Mouse (Mus musculus) heart, adult 10 weeks (tissue): ENCODE data around the gene Calcoco2. TPM values are rescaled to one million over a fixed set of nuclear protein-coding genes. Genes with fewer than 3 reads are reported as not detected.

ENCODE experiments used
- polyA plus RNA-seq: library from polyadenylated mRNA; stranded (reverse); fragments of 350-450 nt; fragmentation: Illumina TruSeq; extraction: RNeasy Lipid Tissue Mini Kit (QIAGEN cat#74804); gene quantifications from one replicate; pipeline ENCODE4 v1.2.3, GENCODE M21; 2014; ENCODE audit warnings: low read depth, low replicate concordance

Calcoco2 gene
- polyA plus RNA-seq = not detected

DNA sequence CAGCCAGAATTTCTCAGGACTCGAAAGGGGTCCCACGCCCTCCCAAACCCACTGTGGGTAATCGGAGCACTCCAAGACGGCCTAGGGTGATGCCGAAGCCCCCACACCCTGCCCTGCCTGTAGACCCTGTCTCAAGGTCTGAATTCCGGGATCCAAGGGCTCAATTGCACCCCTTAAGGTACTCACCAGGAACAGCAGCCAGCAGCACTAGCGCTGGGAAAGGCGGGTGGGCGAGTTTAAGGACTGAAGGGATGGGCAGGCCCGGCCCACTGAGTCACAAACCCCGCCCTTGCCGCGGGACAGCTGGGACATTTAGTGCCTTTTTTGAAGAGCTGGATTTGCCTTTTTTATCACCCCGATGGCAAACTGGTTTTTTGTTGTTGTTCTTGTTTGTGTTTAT is at the start of gene Calcoco2:
Calcoco2 (minus strand) TSS at position 214 of the 400 bp plus-strand sequence.

DNA sequence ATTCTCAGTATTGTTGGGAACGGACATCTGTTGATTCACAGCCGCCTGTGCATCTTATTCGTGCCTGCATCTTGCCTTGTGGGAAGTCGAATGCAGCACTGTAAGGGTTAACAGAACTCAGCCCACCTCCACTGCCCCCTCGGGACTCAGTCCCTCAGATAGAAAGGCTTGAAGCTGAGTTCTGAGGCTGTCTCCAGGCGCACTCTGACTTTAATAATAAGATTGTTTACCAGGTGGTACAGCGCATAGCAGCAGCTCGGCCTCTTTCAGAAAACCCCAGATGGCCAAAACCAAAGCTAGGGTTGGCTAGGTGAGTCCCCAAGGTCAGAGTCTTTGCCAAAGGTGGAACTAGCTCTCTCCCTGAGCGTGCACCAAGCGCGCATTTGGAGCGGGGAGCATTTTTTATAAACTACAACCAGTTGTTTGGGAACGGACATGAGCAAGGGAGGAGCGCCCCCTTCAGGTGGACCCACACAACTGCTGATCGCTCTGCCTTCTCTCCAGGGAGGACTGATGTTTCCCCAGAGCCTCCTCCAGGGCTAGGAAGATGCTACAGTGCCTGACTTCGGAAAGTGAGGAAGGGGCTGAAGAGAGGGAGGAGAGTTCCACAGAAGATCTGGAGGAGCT is 21.6 kb upstream of the Calcoco2 start, which contains the start of gene Ttll6:
Ttll6 (plus strand) TSS at position 548 of the 627 bp plus-strand sequence.

DNA sequence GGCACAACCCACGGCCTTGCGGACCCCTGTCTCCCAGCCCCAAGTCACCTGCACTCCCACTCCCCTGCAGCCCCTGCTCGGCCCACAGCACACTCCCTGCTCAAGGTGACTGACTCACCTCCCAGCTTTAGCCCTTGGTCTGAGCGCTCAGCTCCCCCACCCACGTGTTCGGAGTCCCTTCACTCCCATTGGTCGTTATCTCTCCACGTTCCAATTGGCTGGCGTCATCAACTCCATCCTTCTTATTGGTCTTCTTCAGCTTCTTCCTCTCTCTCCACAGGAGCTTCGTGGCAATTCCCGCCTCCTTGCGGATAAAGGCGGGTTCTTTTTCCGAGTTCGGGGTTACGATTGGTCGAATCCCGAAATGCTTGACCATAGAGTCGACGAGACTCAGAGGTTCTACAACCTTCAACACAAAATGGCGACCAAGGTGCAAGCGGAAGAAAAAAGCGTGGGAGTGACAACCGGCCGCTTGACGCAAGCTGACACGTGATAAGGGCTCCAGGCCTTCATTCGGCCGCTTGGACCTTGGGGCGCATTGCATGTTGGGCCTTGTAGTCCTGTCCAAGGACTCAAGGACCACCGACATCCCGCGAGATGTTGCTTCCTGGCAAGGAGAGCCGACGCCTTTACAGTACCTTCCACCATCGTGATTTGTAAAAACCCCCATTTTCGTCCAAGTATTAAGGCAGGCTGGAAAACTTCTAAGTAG is 36.1 kb downstream of the Calcoco2 start, which contains the start of gene Atp5g1:
Atp5g1 (minus strand) TSS at position 162 of the 712 bp plus-strand sequence.

DNA sequence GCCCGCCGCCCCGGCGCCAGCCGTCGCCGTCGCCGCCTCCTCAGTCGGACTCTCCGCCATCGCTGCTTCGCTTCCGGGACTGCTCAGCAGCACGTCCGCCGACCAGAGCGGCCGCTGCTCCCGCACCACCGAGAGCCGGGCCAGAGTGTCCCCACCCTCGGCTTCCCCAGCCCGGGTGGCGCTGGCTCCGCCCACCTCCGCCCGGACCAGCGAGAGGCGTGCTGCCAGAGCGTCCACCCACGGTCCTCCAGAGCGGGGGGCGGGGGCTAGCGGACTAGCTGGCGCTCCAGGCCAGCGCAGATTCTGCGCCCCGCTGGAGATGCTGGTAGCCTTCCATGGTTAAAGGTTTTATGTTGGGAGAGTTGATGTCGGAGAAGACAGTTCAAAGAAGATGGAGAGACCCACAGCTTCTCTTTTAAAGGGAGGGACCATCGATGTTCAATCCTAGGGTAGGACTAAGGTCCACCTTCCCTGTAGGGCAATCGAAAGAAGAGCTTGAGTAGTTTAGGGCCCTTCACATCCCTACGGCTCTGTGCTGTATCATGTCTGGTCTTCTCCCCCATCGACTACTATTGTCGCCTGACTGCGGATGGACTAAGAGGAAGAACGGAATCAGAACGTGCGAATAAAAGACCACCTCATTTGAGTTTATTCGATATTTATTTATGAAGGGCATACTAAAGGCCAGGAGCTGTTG is 46.4 kb downstream of the Calcoco2 start, which contains the start of gene Ube2z:
Ube2z (minus strand) TSS at position 174 of the 697 bp plus-strand sequence.

Other genes starting within 250 kb of the Calcoco2 start
- gene B4galnt2, start 197.1 kb downstream of the Calcoco2 start, polyA plus RNA-seq = not detected
- 0.05 TPM for gene Igf2bp1, start 106.0 kb downstream of the Calcoco2 start, polyA plus RNA-seq
- not detected for gene Gip, start 87.4 kb downstream of the Calcoco2 start, polyA plus RNA-seq
- gene Snf8, start 77.1 kb downstream of the Calcoco2 start, polyA plus RNA-seq = 46.1 TPM
- 33.0 TPM for gene Ube2z, start 46.6 kb downstream of the Calcoco2 start, polyA plus RNA-seq
- 3,747 TPM for gene Atp5g1, start 36.3 kb downstream of the Calcoco2 start, polyA plus RNA-seq
- not detected for gene Ttll6, start 21.8 kb upstream of the Calcoco2 start, polyA plus RNA-seq
- not detected for gene Hoxb13, start 82.4 kb upstream of the Calcoco2 start, polyA plus RNA-seq
- gene Hoxb9, start 159.5 kb upstream of the Calcoco2 start, polyA plus RNA-seq = not detected
- not detected for gene Hoxb8, start 169.9 kb upstream of the Calcoco2 start, polyA plus RNA-seq
- gene Hoxb7, start 174.7 kb upstream of the Calcoco2 start, polyA plus RNA-seq = not detected
- gene Hoxb6, start 180.5 kb upstream of the Calcoco2 start, polyA plus RNA-seq = not detected
- gene Hoxb5, start 191.4 kb upstream of the Calcoco2 start, polyA plus RNA-seq = not detected
- 0.84 TPM for gene Hoxb4, start 206.3 kb upstream of the Calcoco2 start, polyA plus RNA-seq
- gene Hoxb3, start 211.4 kb upstream of the Calcoco2 start, polyA plus RNA-seq = 0.31 TPM
- 0.86 TPM for gene Hoxb2, start 238.6 kb upstream of the Calcoco2 start, polyA plus RNA-seq